Mouse (Mus musculus): ENCODE results near the gene Fitm2.

GRCm38 (mm10) chr2:163452738-163453137, 19.7 kb downstream of the Fitm2 start:
- TF ChIP-seq CTCF (IDR thresholded peaks at IDR 0.05; ENCODE audit: low read depth) (peak; percentile 61), EP300 (IDR thresholded peaks at IDR 0.05; ENCODE audit: low read depth) (no peak)
